ENCODE assay signal across 1 mouse cellular context in the genomic region with DNA sequence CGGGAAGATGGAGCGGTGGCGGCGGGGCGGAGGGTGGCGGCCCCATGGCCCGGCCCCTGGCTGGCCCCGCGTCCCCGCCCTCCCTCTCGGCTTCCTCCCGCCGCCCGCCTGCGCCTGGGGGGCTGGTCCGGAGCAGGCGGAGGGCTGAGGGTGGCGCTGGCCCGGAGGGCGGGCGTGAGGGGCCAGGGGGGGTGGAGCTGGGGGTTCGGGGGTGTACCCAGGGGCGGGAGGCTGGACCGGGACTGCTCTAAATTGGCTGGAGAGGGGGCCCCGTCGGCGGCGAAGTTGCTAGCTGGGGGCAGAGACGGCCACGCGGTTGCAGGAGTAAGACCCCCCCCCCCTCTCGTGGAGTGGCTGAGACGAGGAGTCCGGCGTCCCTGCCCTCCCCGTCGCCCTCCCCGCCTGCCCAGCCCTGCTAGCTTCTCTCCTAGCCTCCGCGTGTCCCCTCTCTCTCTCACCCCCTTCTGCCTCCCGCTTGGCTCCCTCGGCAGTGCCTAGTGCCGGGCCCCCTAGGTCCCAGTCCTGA.
TF ChIP-seq lines count a peak whose summit lies in the region.

No protein-coding gene starts in this region.

TF ChIP-seq in MEL, 35 proteins besides CTCF, POLR2A, EP300 and RAD21 (continued from another document):
- TF ChIP-seq ZC3H11A (IDR thresholded peaks at IDR 0.05; ENCODE audit: low read depth, low read length) (no peak), TBP (IDR thresholded peaks at IDR 0.05; ENCODE audit: low read depth, low read length) (0 out of 2 replicates have a peak, but pooled peaks have one; percentile 23), MAZ (IDR thresholded peaks at IDR 0.05; ENCODE audit: low read depth, low read length) (peak; percentile 77), MAX (IDR thresholded peaks at IDR 0.05; ENCODE audit: low read length) (0 out of 2 replicates have a peak, but pooled peaks have one; percentile 24)
